Mouse (Mus musculus): ENCODE measurements around the gene Itgae. TPM values are rescaled to one million over a fixed set of nuclear protein-coding genes. Genes with fewer than 3 reads are reported as not detected.

The Itgae gene
- 0.20 TPM in 1 of 2 replicates, not detected in the other for total RNA-seq (2023)

DNA sequence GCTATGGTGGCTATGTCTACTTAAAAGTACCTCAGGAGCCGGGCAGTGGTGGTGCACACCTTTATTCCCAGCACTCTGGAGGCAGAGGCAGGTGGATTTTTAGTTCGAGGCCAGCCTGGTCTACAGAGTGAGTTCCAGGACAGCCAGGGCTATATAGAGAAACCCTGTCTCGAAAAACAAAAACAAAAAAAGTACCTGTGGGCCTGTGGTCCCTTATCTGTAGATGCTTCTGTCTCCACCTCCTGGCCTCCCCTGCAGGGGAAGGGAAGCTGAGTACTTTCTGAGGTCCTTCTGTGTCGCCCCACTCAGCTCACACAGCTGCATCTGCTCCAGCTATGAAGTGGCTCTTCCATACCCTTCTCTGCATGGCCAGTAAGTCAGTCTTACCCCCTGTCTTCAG is at the start of gene Itgae:
Gene Itgae, plus strand, starts transcription at position 301 of the 400 bp plus-strand sequence.

DNA sequence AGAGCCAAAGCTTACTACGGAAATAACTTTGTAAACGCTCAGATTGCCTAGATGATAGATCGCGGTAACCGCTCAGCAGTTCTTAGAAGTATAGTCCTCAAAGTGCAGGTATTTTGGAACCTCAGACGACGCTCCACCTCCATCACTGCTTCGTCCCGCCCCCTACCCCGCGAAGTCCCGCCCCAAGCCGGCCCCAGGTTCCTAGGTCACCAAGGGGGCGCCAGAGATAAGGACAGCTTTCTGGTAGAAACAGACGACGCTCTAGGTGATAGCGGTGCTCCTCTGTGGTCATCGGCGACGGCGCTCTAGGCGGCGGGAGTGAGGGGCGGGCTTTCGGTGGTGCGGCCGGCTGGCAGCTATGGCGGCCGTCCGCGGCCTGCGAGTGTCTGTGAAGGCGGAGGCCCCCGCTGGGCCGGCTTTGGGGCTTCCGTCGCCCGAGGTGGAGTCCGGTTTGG is 42.8 kb upstream of the Itgae start, which contains the start of gene Ncbp3:
Gene Ncbp3, plus strand, starts transcription at position 242 of the 455 bp plus-strand sequence.

DNA sequence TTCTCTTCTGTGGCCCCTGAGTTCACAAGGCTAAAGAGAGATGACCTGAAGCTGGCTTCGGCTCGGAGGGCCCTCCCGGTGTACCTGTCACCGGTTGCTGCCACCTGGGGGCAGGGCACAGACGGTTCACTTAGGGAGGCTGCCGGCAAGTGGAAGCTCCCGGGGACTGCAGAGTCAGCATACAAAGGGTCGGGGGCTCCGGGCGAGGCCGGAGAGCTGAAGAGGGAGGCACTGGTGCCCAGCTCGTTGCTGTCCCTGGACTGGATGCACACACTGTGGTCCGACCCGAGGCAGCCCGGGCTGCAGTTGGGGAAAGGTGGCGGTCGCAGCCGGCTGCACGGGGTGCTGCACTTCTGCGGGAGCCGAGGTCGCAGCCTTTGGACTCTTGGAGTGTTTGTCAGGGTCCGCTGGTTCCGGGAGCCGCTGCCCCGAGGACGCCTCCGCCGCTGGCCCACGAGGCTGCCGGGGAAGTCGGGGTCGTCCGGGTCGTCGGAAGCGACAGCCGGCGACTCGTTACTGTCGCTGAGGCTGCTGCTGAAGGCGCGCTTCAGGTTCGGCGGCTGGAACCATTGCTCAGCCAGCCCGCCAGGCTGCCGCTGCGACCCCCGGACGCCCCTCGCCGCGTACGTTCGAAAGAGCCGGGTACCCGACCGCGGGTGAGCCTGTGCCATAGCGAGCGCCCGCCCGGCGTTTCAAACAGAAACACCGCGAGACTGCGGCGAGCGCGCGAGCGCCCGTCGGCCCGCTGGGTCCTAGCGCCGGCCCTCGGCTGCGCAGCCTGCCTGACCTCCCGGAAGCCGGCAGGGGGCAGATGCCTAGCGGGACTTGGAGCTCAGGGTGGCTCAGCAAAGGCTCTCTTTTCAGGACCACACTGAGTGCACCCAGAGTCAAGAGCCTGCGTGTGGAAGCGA is 47.5 kb downstream of the Itgae start, which contains the start of gene Haspin:
Gene Haspin, minus strand, starts transcription at position 704 of the 911 bp plus-strand sequence.

DNA sequence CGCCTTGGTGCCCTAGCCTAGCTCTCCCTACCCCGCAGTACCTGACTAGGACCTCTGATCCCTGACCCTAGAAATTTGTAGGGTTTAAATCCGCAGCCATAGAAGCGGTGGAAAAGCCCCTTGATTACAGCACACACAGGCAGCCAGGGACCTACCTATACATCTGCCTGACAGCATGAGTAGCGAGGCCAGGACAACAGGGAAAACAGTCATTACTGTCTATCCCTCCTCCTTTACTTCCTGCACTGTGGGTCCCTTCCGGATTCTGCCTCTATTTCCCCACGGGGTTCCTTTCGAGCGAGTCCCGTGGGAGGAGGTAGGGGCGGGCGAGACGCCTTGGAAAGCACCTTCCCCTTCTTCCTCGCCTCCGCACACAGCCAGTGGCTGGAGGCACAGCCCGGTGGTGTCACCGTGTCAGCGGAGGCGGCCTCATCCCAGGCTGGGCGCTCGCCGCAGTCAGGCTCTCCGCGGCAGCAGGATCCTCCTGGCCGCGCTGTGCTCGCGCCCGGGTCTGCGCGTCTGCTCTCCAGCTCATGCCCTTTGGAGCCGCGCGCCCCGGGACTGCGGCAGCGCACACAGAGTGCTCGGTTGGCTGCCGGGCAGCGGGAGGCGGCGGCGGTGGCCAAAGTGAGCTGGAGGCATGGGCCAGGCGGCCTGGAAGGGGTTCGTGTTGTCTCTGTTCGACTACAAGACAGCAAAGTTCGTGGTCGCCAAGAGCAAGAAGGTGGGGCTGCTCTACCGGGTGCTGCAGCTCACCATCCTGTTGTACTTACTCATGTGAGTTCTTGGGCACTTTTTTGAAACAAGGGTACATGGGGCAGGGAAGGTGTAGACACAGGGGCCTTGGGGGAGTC is 69.8 kb downstream of the Itgae start, which contains the start of gene P2rx5:
Gene P2rx5, plus strand, starts transcription at position 465 of the 854 bp plus-strand sequence.

DNA sequence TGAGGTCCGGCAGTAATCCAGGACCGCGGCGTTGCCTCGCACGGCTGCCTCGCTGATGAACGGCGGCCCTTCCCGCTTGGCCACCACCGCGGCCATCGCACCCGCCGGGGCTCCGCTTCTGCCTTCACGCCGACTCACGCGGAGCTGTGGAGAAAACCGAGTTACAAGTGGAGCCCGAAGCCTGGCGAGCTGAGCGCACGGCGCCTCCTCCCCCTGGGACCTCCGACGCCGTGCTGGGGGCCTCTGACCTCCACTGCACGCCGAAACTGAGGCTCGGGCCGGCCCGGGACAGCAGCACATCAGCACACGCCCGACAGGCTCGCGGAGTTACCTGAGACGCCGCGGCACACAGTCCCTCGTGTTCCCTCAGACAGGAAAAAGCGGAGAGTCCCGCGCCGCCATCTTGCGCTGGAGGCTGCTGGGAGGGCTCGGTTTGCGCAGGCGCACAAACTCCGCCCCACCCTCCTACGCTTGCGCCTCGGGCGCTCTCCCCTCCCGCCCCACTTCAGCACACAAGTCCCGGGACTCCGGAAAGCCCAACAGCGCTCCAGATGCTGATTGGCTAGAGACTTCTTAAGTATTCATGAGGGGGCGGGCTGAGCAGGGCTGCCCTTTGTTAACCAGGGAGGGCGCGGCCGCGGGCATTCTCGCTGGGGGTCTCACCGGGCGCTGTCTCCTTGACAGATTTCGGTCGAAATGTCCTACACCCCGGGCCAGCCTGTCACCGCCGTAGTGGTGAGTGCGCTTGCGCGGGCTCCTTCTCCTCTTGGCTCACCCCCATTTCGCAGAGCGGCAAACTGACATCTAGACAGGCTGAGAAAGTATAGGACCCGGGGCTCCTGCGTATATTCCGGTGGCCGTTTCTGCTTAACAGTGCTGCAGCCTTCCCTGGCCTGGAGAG is 86.5 kb downstream of the Itgae start, which contains the start of the genes Emc6 and Tax1bp3:
Gene Emc6, minus strand, starts transcription at position 430 of the 901 bp plus-strand sequence.
Gene Tax1bp3, plus strand, starts transcription at position 476 of the 901 bp plus-strand sequence.

Other genes with a start within 250 kb of the Itgae start
- gene Atp2a3, start 129.4 kb upstream of the Itgae start, total RNA-seq (2023): 274 and 342 TPM in 2 replicates
- 10.6 and 12.3 TPM in 2 replicates for gene P2rx1, start 91.5 kb upstream of the Itgae start, total RNA-seq (2023)
- 13.9 and 22.1 TPM in 2 replicates for gene Camkk1, start 71.6 kb upstream of the Itgae start, total RNA-seq (2023)
- 23.2 and 25.4 TPM in 2 replicates for gene Ncbp3, start 42.8 kb upstream of the Itgae start, total RNA-seq (2023)
- 6.6 and 6.9 TPM in 2 replicates for gene Haspin, start 47.7 kb downstream of the Itgae start, total RNA-seq (2023)
- not detected in 2 replicates for gene P2rx5, start 69.8 kb downstream of the Itgae start, total RNA-seq (2023)
- 22.2 and 29.7 TPM in 2 replicates for gene Emc6, start 86.5 kb downstream of the Itgae start, total RNA-seq (2023)
- gene Tax1bp3, start 86.5 kb downstream of the Itgae start, total RNA-seq (2023): 10.4 and 14.8 TPM in 2 replicates
- gene Ctns, start 108.5 kb downstream of the Itgae start, total RNA-seq (2023): 24.8 and 27.1 TPM in 2 replicates
- 0.75 and 0.76 TPM in 2 replicates for gene Shpk, start 108.9 kb downstream of the Itgae start, total RNA-seq (2023)
- not detected in 2 replicates for gene Trpv1, start 143.7 kb downstream of the Itgae start, total RNA-seq (2023)
- not detected in 2 replicates for gene Trpv3, start 176.8 kb downstream of the Itgae start, total RNA-seq (2023)
- not detected in 2 replicates for gene Aspa, start 239.0 kb downstream of the Itgae start, total RNA-seq (2023)
- not detected in 2 replicates for gene Gm49340, start 239.2 kb downstream of the Itgae start, total RNA-seq (2023)
- not detected in 2 replicates for gene Spata22, start 239.2 kb downstream of the Itgae start, total RNA-seq (2023)

Measured in neutrophil, adult 65 days (primary cell).